Mouse (Mus musculus): ENCODE measurements at regions not wholly inside any gene's neighbourhood (a gene's known extent, or its start where the extent isn't known, plus 50 kb on each side); places are given as distances from the start of the nearest gene placed in this dataset.

GRCm38 (mm10) chr4:33786027-33786426 lies 138.4 kb upstream of the Cnr1 start:
- no peak overlapping the region for H3K27ac ChIP-seq (ENCODE audit: low read depth)
- H3K4me3 ChIP-seq (ENCODE audit: low read depth, low read length) = no peak overlapping the region
- no peaks in the 10 kb centered on the region for H3K27me3 ChIP-seq (ENCODE audit: insufficient read depth, low read length)
- no peak overlapping the region for H3K9ac ChIP-seq (replicated peaks)
- WGBS (ENCODE audit: insufficient replicate concordance) = 80% methylated on average over 4 of the region's 4 CpGs
- no peaks in the 10 kb centered on the region for H3K9me3 ChIP-seq (ENCODE audit: low read length)
- TF ChIP-seq CTCF (IDR thresholded peaks at IDR 0.05; ENCODE audit: low read depth) = no peak
- TF ChIP-seq EP300 (IDR thresholded peaks at IDR 0.05; ENCODE audit: low read depth) = no peak
- no peak for DNase-seq
- no peak for ATAC-seq
- H3K4me2 ChIP-seq (ENCODE audit: low read depth, low read length) = no peak overlapping the region
- H3K4me1 ChIP-seq (ENCODE audit: insufficient read depth) = no peaks in the 10 kb centered on the region
- H3K36me3 ChIP-seq (replicated peaks; ENCODE audit: insufficient read depth, low read length) = no peaks in the 10 kb centered on the region

GRCm38 (mm10) chr4:33786958-33787357 lies 137.4 kb upstream of the Cnr1 start:
- 54% methylated on average over 4 of the region's 4 CpGs for WGBS (ENCODE audit: insufficient replicate concordance)
- H3K36me3 ChIP-seq (replicated peaks; ENCODE audit: insufficient read depth, low read length) = no peaks in the 10 kb centered on the region
- no peaks in the 10 kb centered on the region for H3K4me1 ChIP-seq (ENCODE audit: insufficient read depth)
- DNase-seq = no peak
- no peak overlapping the region for H3K4me2 ChIP-seq (ENCODE audit: low read depth, low read length)
- H3K4me3 ChIP-seq (ENCODE audit: low read depth, low read length) = no peak overlapping the region
- H3K9me3 ChIP-seq (ENCODE audit: low read length) = no peaks in the 10 kb centered on the region
- no peak overlapping the region for H3K9ac ChIP-seq (replicated peaks)
- TF ChIP-seq CTCF (IDR thresholded peaks at IDR 0.05; ENCODE audit: low read depth) (no peak), EP300 (IDR thresholded peaks at IDR 0.05; ENCODE audit: low read depth) (peak; percentile 65)
- no peak for ATAC-seq
- H3K27ac ChIP-seq (ENCODE audit: low read depth) = no peak overlapping the region
- H3K27me3 ChIP-seq (ENCODE audit: insufficient read depth, low read length) = no peaks in the 10 kb centered on the region

GRCm38 (mm10) chr4:33793398-33793797 lies 131.0 kb upstream of the Cnr1 start:
- TF ChIP-seq EP300 (IDR thresholded peaks at IDR 0.05; ENCODE audit: low read depth) (no peak), CTCF (IDR thresholded peaks at IDR 0.05; ENCODE audit: low read depth) (no peak)
- H3K4me3 ChIP-seq (ENCODE audit: low read depth, low read length) = no peak overlapping the region
- no peak overlapping the region for H3K27ac ChIP-seq (ENCODE audit: low read depth)
- no peaks in the 10 kb centered on the region for H3K27me3 ChIP-seq (ENCODE audit: insufficient read depth, low read length)
- H3K36me3 ChIP-seq (replicated peaks; ENCODE audit: insufficient read depth, low read length) = no peaks in the 10 kb centered on the region
- no peak overlapping the region for H3K9ac ChIP-seq (replicated peaks)
- DNase-seq (no peak), ATAC-seq (no peak)
- 87% methylated on average over 8 of the region's 8 CpGs for WGBS (ENCODE audit: insufficient replicate concordance)
- no peaks in the 10 kb centered on the region for H3K9me3 ChIP-seq (ENCODE audit: low read length)
- H3K4me1 ChIP-seq (ENCODE audit: insufficient read depth) = no peaks in the 10 kb centered on the region
- H3K4me2 ChIP-seq (ENCODE audit: low read depth, low read length) = no peak overlapping the region

GRCm38 (mm10) chr4:33795461-33795860 lies 128.9 kb upstream of the Cnr1 start:
- H3K27ac ChIP-seq (ENCODE audit: low read depth) = no peak overlapping the region
- 91% methylated on average over 3 of the region's 3 CpGs for WGBS (ENCODE audit: insufficient replicate concordance)
- H3K36me3 ChIP-seq (replicated peaks; ENCODE audit: insufficient read depth, low read length) = no peaks in the 10 kb centered on the region
- no peak overlapping the region for H3K9ac ChIP-seq (replicated peaks)
- no peaks in the 10 kb centered on the region for H3K9me3 ChIP-seq (ENCODE audit: low read length)
- H3K4me3 ChIP-seq (ENCODE audit: low read depth, low read length) = no peak overlapping the region
- ATAC-seq = no peak
- H3K27me3 ChIP-seq (ENCODE audit: insufficient read depth, low read length) = no peaks in the 10 kb centered on the region
- TF ChIP-seq EP300 (IDR thresholded peaks at IDR 0.05; ENCODE audit: low read depth) = no peak
- no peak for TF ChIP-seq CTCF (IDR thresholded peaks at IDR 0.05; ENCODE audit: low read depth)
- H3K4me2 ChIP-seq (ENCODE audit: low read depth, low read length) = no peak overlapping the region
- no peaks in the 10 kb centered on the region for H3K4me1 ChIP-seq (ENCODE audit: insufficient read depth)
- no peak for DNase-seq

- ATAC-seq (no peak), DNase-seq (no peak)
- no peaks in the 10 kb centered on the region for H3K9me3 ChIP-seq (ENCODE audit: low read length)
- H3K9ac ChIP-seq (replicated peaks) = no peak overlapping the region
- no peak overlapping the region for H3K4me2 ChIP-seq (ENCODE audit: low read depth, low read length)
- H3K27ac ChIP-seq (ENCODE audit: low read depth) = no peak overlapping the region
- H3K27me3 ChIP-seq (ENCODE audit: insufficient read depth, low read length) = no peaks in the 10 kb centered on the region
- TF ChIP-seq CTCF (IDR thresholded peaks at IDR 0.05; ENCODE audit: low read depth) = no peak
- TF ChIP-seq EP300 (IDR thresholded peaks at IDR 0.05; ENCODE audit: low read depth) = no peak
- H3K4me1 ChIP-seq (ENCODE audit: insufficient read depth) = no peaks in the 10 kb centered on the region
- no peaks in the 10 kb centered on the region for H3K36me3 ChIP-seq (replicated peaks; ENCODE audit: insufficient read depth, low read length)
- WGBS (ENCODE audit: insufficient replicate concordance) = 91% methylated on average over 4 of the region's 4 CpGs
- no peak overlapping the region for H3K4me3 ChIP-seq (ENCODE audit: low read depth, low read length)
These were observed 126.4 kb upstream of the Cnr1 start for GRCm38 (mm10) chr4:33797964-33798363.

- no peaks in the 10 kb centered on the region for H3K36me3 ChIP-seq (replicated peaks; ENCODE audit: insufficient read depth, low read length)
- DNase-seq (no peak), ATAC-seq (no peak)
- H3K27ac ChIP-seq (ENCODE audit: low read depth) = no peak overlapping the region
- 81% methylated on average over 6 of the region's 6 CpGs for WGBS (ENCODE audit: insufficient replicate concordance)
- H3K27me3 ChIP-seq (ENCODE audit: insufficient read depth, low read length) = no peaks in the 10 kb centered on the region
- TF ChIP-seq EP300 (IDR thresholded peaks at IDR 0.05; ENCODE audit: low read depth) (no peak), CTCF (IDR thresholded peaks at IDR 0.05; ENCODE audit: low read depth) (no peak)
- no peaks in the 10 kb centered on the region for H3K4me1 ChIP-seq (ENCODE audit: insufficient read depth)
- no peak overlapping the region for H3K4me3 ChIP-seq (ENCODE audit: low read depth, low read length)
- H3K9me3 ChIP-seq (ENCODE audit: low read length) = no peaks in the 10 kb centered on the region
- no peak overlapping the region for H3K9ac ChIP-seq (replicated peaks)
- no peak overlapping the region for H3K4me2 ChIP-seq (ENCODE audit: low read depth, low read length)
These were observed 125.7 kb upstream of the Cnr1 start for GRCm38 (mm10) chr4:33798654-33799053.

- H3K36me3 ChIP-seq (replicated peaks; ENCODE audit: insufficient read depth, low read length) = no peaks in the 10 kb centered on the region
- H3K9me3 ChIP-seq (ENCODE audit: low read length) = no peaks in the 10 kb centered on the region
- H3K4me1 ChIP-seq (ENCODE audit: insufficient read depth) = no peaks in the 10 kb centered on the region
- no peak overlapping the region for H3K27ac ChIP-seq (ENCODE audit: low read depth)
- no peak overlapping the region for H3K4me3 ChIP-seq (ENCODE audit: low read depth, low read length)
- WGBS (ENCODE audit: insufficient replicate concordance) = 42% methylated on average over 6 of the region's 6 CpGs
- ATAC-seq = no peak
- no peak for DNase-seq
- no peak for TF ChIP-seq CTCF (IDR thresholded peaks at IDR 0.05; ENCODE audit: low read depth)
- no peak for TF ChIP-seq EP300 (IDR thresholded peaks at IDR 0.05; ENCODE audit: low read depth)
- H3K27me3 ChIP-seq (ENCODE audit: insufficient read depth, low read length) = no peaks in the 10 kb centered on the region
- no peak overlapping the region for H3K9ac ChIP-seq (replicated peaks)
- no peak overlapping the region for H3K4me2 ChIP-seq (ENCODE audit: low read depth, low read length)
These were observed 125.3 kb upstream of the Cnr1 start for GRCm38 (mm10) chr4:33799110-33799509.
